Mouse (Mus musculus) liver, postnatal 0 days (tissue): ENCODE measurements around the gene Spaca4.

Experiments used
- CTCF ChIP-seq: sonication (generic); IDR thresholded peaks from 2 replicates; pipeline ENCODE4 v1.5.1; 2016; ENCODE audit warnings: antibody characterized with exemption, low read depth
- EP300 ChIP-seq: IDR thresholded peaks from 2 replicates; pipeline ENCODE4 v1.6.1; 2016; ENCODE audit warnings: antibody characterized with exemption, low read depth, mild to moderate bottlenecking

DNA sequence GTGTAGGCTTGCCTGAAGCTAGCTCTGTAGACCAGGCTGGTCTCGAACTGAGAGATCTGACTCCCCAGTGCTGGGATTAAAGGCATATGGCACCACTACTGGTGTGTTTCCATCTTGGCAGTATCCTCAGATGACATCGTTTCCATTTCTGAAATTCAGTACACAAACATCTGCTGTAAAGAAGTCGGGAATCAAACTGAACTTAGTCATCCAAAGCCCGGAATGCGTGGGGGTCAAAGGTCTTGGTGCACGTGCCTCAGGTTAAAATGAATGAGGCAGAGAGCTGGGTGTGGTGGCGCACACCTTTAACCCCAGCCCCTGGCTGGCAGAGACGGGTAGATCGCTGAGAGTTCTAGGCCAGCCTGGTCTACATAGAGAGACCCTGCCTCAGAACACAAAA is 24.5 kb upstream of the Spaca4 start:
- TF ChIP-seq EP300, result no peak
- TF ChIP-seq CTCF, result no peak
